Mouse (Mus musculus): ENCODE results near the gene Plcxd1.
A peak's percentile ranks its signal among the peaks of the same experiment; 100 is the strongest.
"Not testable (repeated sequence)": the region's sequence is repeated elsewhere in the genome, so short reads cannot be mapped to it uniquely, and the experiment has no call there.

The Plcxd1 gene

DNA sequence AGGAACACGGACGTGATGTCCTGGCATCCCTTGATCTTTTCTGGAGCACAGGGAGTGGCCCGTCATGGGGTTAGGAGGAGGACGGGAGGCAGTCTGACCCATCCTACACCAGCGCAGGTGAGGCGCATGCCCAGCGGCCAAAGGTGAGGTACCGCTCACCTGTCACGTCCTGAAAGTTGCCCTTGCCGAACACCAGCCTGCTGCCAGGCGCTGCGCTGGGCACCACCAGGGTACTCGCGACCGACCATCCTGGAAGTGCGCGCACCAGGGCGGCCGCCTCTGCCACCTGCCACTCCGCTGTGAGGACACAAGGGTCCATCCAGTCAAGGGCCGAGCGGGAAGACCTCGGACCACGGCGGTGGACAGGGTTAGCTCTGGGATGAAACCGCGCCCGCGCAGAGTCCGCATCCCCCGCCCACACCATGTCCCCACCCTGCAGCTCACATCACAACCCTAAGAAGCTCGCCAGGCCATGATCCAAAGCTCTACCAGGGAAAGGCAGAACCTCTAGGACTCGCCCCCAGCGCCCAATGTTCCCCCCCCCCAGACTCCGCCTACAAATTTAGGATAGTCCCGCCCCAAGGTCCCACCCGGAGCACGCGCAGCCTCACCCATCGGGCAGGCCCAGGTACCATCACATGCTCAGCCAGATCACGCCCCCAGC, 7.3 kb downstream of the Plcxd1 start:
- peak in 1 of 2 experiments; percentile 38 for DNase-seq (ENCODE audit: low spot score in 2 of 2)

GRCm38 (mm10) chr5:110107581-110108304, 8.0 kb downstream of the Plcxd1 start, which contains the start of gene Gtpbp6:
TSS of gene Gtpbp6 (minus strand) at chr5:110108197.
- DNase-seq (ENCODE audit: low spot score in 2 of 2), result peak; percentile 80 to 91

DNA sequence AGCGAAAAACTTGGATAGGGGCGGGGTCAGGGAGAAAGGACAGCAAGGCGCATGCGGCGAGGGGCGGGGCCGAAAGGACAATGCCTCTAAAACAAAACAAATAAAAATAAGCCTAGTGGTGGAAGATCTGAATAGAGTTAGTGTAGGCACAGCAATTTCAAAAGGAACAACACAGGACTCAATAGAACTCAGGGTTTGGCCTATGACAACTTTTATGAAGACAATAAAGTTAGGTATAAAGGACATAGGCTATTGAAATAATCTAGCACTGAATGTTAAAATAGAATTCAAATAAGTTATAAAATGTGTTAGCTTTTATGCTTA, 8.5 kb downstream of the Plcxd1 start:
- no peak for DNase-seq (ENCODE audit: low spot score in 2 of 2)

DNA sequence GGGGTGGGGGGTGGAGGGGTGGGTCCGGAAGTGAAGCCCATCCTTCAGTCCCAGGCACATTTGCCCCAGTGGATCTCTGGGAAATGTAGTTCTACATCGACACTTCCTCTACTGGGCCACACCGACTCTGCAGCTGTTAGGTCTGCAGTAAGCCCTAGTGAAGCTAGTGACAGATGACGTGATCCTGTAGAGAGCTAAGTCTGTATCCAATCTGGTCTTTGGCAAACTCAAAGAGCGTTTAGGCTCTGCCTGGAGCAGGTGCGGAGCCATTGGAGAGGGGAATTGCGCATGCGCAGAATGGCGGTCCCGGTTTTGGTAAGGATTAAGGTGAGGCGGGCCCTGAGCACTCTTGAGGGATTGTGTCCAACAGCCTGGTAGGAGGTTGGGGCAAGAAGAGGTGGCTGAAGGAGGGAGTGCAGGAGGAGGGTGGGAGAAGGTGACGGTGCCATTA, 10.2 kb downstream of the Plcxd1 start, which contains the start of gene Zfp605:
Zfp605 (plus strand) TSS at position 102 of the 451 bp plus-strand sequence.
- DNase-seq (ENCODE audit: low spot score in 2 of 2), result peak in 1 of 2 experiments; percentile 89

DNA sequence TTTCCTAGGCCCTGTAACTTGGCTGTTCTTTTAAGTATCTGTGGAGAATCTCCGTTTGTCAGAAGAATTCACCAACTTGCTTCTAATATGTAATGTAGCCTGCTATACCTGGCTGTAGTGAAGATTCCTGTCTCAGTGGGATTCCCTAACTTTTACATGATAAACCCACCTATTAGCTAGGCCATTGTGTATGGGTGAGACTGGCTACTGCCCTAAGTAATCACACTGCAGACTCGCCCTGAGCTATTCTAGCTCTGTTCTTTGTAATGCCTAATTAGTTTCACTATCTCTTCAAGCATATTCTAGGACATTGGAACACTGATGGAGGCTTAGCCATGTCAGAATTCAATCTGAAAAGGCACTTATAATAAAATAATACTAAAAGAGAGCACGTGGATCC, 22.6 kb downstream of the Plcxd1 start:
- not testable (repeated sequence) for DNase-seq (ENCODE audit: low spot score in 2 of 2)

DNA sequence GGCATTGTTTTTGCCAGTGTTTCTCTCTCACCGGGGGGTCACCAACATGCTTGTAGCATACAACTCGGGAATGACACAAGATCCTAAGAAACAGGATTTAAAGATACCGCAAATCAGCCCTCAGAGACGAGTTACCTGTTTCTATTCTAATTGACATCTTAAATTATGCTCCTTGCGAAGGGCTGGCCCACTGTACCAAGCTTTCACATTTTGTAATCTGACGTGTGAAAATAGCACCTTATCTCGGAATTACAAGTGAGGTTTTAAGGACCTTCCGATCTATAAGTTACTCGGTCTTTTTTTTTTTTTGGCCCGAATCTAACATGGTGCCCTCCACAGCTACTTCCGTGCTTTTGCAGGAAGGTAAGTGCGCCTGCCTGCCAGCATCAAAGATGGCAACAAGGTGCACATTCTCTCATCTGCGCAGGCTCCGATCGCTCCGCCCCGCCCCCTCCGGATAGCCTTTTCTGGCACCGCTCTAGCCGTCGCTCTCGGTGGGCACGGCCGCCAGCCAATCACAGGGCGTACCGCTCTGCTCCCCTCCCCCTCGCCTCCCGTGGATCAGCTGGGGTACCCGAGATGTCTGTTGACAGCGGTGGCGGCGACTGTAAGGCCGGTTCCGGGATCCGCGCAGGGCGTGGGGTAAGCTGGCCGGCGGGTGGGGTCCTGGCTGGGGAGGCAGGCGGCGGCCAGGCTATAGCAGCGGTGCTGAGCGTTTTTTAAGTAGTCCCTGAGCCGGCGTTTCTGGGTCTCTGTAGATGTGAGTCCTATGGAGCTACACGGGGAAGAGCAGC, 35.7 kb downstream of the Plcxd1 start, which contains the start of gene Chfr:
Chfr (plus strand) TSS at position 550 of the 794 bp plus-strand sequence.
- DNase-seq (ENCODE audit: low spot score in 2 of 2), result peak; percentile 98 to 99

DNA sequence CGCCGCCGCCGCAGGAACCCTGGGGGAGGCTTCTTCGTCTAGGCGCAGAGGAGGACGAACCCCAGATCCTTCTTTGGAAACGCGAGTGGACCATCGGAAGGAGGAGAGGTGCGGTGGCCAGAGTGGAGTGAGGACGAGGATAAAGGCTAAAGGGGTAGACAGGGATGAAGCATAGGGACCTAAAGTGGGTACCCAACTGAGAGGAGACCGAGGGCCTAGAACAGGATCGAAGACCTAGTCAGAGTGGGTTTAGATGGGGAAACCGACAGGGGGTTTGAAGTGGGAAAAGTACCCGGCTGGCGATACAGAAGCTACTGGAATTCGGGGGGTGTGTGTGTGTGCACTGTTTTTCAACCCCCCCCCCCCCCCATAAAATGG, 36.3 kb downstream of the Plcxd1 start:
- DNase-seq (ENCODE audit: low spot score in 2 of 2), result no peak

DNA sequence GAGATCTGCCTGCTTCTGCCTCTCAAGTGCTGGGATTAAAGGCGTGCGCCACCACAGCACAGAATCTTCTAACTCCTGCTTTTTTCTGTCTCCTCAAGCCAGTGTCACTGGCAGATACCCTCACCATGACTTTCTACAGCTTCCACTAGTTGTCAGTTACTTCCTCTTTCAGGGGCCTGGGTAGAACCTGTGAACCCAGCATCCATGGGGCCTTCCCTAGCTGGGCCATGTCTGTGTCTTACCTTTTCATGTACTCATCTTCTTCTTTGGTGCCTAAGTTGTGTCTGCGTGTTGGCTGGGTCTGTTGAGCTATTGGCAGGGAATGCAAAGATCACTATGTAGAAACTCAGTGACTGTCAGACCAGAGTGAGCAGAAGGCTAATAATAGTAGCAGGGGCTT, 38.0 kb downstream of the Plcxd1 start:
- DNase-seq (ENCODE audit: low spot score in 2 of 2), result no peak

DNA sequence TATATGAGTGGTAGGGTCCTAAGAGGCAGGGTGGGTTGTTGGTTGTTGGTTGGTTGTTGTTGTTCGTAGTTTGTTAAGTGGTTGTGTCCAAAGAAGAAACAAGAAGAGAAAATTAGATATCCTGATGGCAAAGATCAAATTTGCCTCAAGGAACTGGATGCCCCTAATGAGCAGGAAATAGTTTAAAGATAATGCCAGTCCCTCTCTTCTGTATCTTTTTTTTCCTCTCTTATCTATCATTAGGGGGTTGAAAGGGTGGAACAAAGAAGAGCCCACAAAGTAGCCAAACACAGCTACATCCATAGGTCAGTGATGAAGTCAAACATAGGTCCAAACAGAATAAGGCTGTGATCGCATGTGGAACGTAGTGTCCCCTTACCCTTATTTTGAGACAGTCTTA, 39.6 kb downstream of the Plcxd1 start:
- no peak for DNase-seq (ENCODE audit: low spot score in 2 of 2)

GRCm38 (mm10) chr5:110140424-110140823, 40.7 kb downstream of the Plcxd1 start:
- DNase-seq (ENCODE audit: low spot score in 2 of 2), result no peak

DNA sequence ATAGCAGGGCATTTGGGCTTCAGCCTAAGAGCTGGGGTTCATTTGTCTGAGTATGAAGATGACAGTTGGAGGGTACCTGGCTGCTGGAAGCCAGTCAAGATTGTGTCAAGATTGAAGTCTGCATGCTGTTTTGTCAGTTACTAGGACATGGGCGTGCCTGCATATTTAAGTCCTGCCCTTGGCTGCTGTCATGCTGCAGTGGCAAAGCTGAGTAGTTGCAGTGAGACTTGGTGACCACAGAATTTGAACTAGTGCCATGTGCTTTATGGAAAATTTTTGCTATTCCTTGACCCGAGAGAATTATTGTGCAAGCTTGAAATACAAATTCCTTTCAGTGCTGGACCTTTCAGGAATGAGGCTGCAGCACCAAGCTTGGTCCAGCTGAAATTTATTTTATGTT, 42.5 kb downstream of the Plcxd1 start:
- DNase-seq (ENCODE audit: low spot score in 2 of 2), result no peak

DNA sequence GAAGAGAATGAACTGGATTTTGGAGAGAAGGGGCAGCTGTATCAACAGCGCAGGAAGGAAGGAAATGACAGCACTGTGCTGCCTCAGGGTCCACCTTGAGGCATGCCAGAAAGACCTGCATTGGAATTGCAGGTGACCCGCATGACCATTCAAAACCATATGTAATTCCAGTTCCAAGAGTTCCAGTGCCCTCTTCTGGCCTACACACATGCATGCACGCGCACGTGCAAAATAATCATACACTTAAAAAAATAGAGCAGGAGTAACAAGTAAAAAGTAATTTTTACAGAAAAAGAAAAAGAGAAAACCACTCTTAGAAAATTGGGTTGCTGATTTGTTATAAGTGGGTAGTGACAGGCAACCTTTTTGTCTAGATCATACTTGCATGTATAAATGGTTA, 43.2 kb downstream of the Plcxd1 start:
- DNase-seq (ENCODE audit: low spot score in 2 of 2), result no peak

Data from cerebellum, postnatal 4 days (tissue).